Mouse (Mus musculus) spleen, adult 18-20 months (tissue): ENCODE data around the gene Gm26657.

Experiments
- DNase-seq, 2 experiments: peaks; one replicate each; pipeline ENCODE4 v3.0.0; 2022; ENCODE audit warnings: mixed read lengths in 2 of 2

Gene Gm26657

GRCm38 (mm10) chr4:56767861-56768284, 28.0 kb downstream of the Gm26657 start:
- DNase-seq, result no peak

- no peak for DNase-seq
These were observed 29.0 kb downstream of the Gm26657 start for GRCm38 (mm10) chr4:56768913-56769312.

- no peak for DNase-seq
These were observed 31.2 kb downstream of the Gm26657 start for GRCm38 (mm10) chr4:56771065-56771464.
